Mouse (Mus musculus) spleen, postnatal 36 days (tissue): ENCODE measurements at regions not wholly inside any gene's neighbourhood (a gene's known extent, or its start where the extent isn't known, plus 50 kb on each side); places are given as distances from the start of the nearest gene placed in this dataset.

Experiments
- DNase-seq, 2 experiments: peaks; one replicate each; pipeline ENCODE4 v3.0.0; 2022; ENCODE audit warnings: low spot score in 2 of 2, mixed read lengths in 1 of 2

DNA sequence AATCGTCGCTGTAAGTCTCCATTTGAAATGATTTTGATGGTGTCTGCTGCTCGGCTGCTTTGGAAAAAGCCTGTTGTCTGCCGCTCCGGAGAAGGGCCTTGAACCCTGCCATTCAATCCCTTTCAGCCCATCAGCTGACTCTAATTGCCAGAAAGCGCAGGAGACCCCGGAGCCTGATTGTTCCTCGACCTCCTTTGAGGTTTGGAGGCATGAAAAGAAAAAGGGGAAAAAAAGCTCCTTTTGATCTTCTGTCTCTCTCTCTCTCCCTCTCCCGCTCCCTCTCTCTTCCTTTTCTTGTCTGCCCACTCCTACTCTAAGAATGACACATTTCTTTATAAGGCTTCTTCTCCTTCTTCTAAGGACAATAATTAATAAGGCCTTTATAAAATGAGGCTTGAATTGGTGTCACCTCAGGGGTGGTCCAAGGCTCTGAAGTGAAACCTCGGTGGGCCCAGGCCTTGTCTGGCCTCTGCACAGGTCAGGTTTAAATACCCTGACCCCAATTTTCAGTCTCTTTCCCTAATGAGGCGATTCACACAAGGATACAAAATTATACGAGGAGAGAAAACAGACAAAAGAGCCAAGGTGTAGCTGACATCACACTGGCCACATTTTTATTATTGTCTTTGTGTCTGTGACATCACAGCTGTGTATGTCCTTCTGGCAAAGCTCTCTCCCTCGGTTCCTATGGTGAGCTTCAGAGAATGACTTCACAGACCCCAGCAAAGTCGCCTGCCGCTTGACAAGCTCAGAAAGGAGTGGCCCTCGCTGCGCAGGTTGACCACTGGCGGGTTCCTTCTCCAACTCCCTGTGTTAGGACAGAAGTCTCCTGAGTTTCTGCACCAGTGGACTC lies 787.4 kb downstream of the Nr2f2 start:
- no peak for DNase-seq

DNA sequence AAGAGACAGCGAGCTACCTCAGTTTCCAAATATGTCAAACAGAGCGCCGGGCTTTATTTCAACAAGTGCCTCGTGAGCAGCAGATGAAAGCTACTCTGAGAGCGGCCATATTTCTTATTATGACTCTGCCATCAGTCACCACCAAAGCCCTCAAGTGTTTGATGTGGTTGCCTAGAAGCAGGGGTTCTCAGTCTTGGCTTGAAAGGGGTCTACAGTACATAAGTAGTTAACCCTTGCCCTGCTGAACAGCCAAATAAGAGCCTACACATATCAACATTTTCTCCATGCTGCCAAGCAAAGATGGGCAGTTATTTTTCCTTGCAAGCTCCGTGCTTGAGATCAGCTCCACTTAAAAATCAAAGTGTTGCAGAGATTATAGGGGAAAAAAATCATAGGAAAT lies 788.8 kb downstream of the Nr2f2 start:
- no peak for DNase-seq

DNA sequence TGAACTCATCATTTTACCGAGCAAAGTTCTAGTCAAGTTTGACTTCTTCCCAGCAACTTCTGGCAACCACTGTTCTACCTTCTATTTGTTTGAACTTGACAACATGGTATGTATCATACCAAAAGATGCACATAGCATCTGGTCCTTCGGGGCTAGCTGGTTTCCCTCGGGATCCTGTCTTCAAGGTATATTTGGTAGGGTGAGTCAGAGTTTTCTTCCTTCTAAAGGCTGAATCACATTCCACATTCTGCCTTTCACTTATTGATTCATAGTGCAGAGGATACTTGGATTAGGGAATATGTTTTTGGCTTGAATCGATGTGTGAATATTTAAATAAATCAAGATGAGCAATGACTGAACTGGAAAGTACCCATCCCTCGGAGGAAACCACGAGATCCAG lies 789.9 kb downstream of the Nr2f2 start:
- no peak for DNase-seq

DNA sequence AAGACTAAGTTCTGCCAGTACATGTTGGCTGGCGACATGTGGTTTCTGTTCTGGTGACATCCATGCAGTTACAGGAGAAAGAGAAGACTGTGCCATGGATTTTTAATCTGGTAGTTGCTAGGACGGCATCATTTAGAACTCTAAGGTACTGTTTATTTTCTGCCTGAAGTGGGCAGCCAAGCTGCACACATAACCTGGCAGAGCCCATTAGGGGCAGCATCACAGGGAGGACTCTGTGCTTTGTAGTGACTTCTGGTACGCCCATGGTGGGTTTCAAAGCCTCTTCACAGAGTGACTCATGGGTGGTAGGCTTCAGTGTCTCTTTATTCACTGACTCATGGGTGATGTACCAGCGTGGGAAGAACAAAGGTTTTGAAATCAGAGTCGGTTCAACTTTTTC lies 792.8 kb downstream of the Nr2f2 start:
- no peak for DNase-seq

DNA sequence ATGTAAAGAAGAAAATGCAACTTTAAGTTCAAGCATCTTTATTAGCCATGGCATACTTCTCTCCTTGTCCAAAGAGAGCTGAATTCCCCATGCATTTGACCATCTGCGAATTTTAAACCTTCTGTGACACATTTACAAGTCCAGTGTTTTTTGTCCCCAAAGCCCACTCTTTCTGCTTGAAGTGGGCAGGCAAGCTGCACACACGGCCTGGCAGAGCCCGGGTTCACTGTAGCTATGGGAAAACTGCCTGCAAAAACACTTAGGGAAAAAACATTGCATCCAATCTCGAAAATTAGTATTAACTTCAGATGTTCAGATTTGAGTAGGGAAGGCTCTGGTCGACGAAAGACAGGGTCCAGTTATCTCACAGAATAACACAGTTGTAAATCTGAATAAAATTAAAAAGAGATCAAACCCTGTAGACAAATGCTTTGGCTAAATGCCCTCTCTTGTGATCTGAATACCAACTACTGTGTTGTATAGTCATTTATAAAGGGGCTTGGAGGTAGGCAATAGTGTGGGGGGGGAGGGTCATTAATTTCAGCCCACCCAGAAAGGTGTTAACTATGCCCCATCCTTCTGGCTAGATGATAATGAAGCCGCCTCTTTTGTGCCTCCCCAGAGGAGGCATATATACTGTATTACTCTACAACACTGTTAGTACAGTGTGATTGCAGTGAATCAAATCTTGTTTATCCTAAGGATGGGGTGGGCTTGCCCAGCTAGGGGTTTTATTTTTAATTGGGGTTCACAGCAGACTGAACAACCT lies 793.7 kb downstream of the Nr2f2 start:
- no peak for DNase-seq

DNA sequence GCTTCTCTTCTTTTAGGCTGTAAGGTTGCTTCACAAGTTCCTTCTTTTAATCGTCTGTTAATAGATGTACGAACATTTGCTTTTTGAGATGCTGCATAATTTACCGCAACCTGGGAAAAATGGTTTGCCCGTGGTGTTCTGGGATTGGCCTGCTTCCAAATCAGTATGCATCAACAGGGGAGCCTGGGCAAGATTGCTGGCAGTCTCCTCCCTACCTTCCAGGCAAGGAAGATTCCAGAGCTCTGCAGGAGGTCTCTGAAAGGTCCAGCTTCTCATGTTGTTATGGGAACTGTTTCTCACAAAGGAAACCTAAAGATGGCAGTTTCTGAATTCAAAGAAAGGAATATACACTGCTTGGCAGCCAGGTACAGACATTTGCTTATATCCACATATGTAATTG lies 799.6 kb downstream of the Nr2f2 start:
- no peak for DNase-seq

DNA sequence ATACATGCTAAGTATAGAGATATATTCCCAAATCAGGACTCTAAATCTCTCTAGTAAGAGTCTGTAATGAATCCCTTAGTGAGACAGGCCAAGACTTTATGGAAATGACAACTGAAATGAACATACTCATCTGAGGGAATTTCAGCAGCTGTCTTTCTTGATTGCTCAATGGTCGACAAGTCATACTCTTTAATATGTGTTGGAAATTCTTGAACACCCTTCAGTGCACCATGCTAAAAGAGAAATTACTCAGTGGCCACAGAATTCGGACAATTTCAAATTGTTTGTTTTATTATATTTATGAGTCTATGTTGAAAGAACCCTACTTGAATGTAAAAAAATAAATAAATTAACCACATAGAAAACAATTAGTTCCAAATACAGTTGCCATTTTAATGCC lies 802.1 kb downstream of the Nr2f2 start:
- DNase-seq = no peak

DNA sequence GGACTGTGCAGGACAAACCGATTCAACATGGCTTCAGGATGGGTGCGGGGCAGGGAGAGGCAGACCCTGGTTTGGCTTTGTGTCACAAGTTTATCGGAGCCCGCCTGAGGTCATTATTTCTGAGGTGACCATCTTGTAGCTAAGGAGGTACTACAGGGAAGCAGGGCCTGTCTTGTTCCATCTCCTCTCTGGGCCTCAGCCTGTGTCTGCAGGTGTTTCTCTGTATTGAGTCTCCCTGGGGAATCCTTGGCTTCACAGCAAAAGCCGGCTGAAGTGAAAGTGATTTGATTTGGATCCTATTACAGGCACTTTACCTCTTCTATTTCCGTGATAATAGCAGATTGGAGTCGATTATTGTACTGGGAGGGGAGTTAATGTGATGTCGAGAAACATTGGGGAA lies 805.7 kb upstream of the Arrdc4 start:
- no peak for DNase-seq

DNA sequence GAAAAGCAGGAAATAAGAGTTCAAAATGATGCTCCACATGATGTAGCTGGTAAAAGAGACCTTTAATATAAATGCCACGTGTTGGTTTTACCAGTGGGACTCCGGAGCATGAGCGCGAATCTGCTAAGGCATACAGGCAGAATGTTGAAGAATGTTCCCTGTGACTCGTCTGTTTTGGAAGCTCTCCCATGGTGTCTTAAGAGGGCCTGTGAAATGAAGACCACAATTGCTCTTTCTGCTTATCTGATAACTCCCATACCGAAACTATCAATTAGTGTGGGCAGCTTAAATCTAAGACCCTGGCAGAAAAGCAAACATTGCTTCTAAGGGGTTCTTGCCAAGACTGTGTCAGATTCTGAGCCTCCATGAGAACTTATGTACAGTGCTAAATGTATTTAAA lies 804.9 kb upstream of the Arrdc4 start:
- DNase-seq = no peak

DNA sequence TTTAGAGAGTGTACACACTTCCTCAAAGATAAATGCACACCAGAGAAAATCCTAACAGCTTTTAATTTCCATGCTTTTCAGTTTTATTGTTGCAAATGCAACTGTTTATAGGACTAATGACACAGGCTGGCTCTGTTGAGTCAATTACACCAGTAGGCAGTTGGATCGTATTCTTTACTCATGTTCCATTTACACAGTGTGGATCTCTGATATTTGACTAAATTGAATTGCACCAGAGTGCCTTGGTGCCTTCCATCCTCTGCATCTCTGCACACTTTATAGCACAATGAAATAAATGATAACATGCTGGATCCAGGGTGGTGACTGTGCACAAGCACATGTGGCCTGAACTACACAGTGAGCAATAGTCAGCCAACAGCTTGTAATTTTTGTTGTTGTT lies 787.0 kb upstream of the Arrdc4 start:
- no peak for DNase-seq

DNA sequence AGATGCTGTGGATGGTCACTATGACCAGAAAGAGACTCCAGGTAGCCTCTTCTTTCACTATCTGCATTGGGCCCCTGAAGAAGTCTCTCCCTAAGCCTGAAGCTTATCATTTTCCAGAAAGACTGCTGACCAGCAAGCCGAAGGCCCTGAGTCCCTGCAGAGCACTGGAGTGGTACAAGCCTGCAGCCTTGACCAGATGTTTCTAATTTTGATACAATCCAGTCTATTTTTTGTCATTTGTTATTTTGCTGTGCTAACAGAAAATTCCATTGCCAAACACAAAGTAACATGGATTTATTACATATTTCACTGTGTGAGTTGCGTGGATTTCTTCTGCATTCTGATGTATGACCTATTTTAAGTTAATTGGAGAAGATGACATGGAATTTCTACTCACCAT lies 764.9 kb upstream of the Arrdc4 start:
- DNase-seq = no peak

DNA sequence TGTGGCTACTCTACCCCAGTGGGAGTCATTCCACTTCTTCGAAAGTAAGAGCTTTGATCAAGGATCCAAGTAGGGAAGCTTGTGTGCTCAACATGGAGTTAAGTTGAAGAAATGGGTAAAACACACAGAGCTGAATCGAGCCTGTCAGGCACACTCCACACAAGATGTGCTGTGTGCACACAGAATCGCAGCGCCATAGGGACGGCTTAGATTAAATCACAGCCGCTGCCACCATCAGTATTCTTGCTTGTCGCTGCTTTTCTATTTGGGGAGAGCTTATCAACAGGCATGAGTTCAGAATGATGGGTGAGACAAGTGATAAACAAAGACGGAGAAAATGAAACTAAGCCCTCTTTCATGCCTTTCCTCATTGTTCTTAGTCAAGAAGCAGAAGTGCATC lies 761.3 kb upstream of the Arrdc4 start:
- no peak for DNase-seq

DNA sequence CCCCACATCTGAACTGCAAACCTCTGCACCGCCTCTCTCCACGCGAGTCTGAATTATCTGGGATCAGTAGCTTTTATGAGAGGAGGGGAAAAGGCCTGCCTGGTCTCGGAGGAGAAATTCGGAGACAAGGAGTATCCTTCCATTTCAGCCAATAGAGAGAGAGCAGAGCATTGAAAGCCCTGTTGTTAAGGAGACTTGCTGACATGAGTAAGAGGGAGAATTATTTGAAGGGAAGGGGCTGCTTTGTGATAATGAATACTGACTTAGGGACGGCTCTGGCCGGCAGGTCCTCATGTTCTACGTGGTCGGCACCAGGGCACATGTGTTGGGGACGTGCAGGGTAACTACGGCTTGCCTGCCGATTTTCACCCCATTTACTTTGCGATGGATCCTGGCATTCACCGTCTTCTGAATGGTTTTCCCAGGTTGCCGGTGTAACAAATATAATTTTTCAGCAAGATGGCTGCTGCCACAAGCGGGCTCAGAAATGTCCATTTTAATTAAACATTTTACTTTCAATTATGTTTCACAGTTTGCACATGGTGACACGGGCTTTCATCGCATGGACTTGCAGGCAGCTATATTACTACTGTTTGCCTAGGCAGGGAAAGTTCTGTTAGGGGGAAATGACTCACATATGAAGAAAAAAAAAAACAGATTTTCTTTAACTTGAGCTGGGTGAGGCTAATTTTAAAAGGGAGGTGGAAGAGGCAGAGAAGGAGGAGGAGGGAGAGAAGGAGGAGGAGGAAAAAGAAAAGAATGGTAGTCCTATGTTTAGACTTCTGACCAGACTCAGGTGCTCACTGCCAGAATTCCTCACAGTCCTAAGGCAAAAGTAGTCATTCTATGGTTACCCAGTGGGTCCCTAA lies 744.3 kb upstream of the Arrdc4 start:
- no peak for DNase-seq

DNA sequence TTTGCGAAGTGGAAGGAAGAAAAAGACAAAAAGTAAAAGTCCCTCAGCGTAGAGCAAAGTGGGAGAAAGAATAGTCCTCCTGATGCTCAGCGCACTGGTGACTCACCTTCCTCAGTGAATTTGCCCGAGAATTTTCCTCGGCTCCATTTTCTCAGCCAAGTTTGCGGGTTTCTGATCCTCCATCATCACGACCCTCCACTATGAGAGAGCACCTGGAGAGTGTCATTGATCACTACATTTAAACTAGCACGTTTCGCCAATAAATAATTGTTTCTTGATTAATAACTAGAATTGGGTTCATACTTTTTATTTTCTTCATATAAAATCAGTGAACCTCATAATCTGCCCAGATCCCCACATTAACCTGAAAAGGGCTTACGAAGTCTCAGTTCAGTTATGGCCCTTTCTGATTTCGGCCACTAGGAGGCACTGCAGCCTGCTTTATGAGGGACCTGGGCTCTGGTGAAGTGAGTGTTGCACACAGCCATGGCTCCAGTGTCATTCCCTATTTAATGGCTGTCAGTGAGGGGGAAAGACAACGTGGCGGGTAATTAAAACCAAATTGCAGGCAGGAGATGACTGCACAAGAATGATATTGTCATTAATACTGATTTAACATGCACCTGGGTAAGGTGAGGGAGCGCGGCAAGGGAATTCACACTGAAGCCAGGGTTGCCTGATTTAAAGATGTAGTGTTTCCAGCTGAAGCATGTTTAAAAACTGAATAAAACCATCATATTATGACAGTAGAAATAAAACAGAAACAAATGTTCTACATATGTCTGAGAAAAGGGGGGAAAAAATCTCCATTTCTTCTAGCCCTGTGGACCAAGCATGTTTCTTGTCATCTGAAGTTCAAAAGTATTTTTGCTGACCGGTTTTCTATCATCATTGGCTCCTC lies 741.8 kb upstream of the Arrdc4 start:
- DNase-seq = no peak

DNA sequence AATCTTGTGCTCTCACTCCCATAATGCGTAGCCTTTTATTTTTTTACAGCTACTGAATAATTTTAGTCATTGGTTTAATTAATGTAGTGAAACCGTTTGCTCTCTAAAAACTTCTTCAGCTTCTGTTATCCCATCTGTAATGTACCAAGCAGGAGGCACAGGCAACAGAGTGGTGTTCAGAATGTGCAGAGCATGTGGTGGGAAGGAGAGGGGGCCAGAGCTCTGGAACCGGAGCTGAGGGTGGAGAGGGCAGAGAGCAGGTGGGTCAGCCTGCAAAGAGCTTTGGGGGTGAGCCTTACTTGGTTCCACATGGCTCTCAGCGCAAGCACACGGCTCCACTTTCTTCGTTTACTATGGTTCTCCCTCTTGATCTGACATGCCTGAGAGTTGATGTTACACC lies 739.6 kb upstream of the Arrdc4 start:
- DNase-seq = no peak

DNA sequence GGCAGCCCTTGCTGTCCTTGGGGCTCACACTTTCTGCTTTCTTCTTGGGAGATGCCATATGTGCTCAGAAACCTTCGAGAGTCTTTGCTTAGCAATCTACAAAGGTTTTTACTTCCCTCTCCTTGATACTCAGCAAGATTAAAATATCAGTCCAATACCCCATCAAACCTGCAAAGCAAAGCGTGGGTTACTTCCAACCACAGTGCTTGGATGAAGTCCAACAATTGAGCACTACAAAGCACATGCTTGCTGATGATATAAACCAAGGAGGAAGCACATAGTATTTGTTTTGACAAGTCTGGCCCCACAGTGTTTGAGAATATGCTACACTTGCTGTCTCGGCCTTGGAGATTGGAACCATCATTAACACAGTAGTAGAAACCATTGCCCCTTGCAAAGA lies 738.1 kb upstream of the Arrdc4 start:
- DNase-seq = no peak

DNA sequence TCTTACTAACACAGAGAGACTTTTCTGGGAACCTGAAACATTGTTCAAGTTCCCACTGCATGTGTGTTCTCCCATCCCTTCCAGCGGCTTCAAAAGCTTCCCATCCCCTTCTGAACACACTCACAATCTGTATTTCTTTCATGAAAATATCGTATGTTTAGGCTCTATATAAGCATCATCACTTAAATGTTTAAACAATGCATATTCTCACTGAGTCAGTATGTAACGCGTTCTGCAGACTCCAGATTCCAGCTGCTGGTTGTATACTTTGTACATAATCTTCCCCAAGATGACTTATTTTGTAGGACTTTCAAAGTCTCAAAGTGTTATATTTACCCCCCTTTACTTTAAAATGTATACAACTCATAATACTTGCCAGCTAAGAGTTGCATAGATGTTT lies 735.5 kb upstream of the Arrdc4 start:
- DNase-seq = no peak
